Mouse (Mus musculus): ENCODE results near the gene Pola2.

Pola2 gene

GRCm38 (mm10) chr19:5965280-5965679, 1.3 kb upstream of the Pola2 start:
- peak; percentile 75 for DNase-seq (ENCODE audit: extremely low spot score, low spot score)

- no peak for DNase-seq (ENCODE audit: extremely low spot score, low spot score)
Observed at GRCm38 (mm10) chr19:5964804-5965203, 802 bp upstream of the Pola2 start.

DNA sequence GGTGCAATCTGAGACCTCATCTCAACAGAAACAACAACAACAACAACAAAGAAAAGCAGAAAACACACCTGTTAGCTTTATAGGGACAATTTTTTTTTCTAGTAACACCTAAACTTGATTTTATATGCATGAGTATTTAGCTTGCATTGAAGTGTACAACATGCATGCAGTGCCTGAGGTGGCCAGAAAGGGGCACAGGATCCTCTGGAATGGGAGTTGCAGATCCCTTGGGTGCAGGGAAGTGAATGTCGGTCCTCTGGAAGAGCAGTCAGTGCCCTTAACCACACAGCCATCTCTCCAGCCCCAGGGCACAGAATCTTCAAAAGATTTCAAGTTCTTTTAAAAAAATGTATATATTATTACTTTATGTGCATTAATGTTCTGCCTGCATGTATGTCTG, 1.4 kb downstream of the Pola2 start:
- no peak for DNase-seq (ENCODE audit: extremely low spot score, low spot score)

- no peak for DNase-seq (ENCODE audit: extremely low spot score, low spot score)
Observed at GRCm38 (mm10) chr19:5957371-5957770, 6.6 kb downstream of the Pola2 start.

DNA sequence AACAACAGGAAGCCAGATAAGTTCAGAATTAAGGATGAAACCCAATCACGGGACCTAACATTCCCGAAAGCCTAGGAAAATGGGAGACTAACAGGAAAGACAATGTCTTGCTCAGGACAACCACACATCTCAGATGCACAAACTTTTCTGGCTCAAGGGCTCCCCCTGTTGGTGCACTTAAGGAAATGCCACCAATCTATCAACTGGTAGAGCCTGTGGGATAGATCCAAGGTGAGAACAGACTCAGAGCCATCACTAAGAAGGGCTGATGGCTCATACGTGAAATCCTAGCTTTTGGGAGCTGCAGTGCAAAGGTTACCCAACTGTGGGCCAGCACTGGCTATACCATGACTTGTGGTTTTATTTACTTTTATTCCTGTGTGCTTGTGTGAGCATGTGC, 7.3 kb downstream of the Pola2 start:
- DNase-seq (ENCODE audit: extremely low spot score, low spot score) = peak; percentile 83

GRCm38 (mm10) chr19:5955704-5956670, 8.0 kb downstream of the Pola2 start:
- no peak for DNase-seq (ENCODE audit: extremely low spot score, low spot score)

GRCm38 (mm10) chr19:5954936-5955335, 9.1 kb downstream of the Pola2 start:
- no peak for DNase-seq (ENCODE audit: extremely low spot score, low spot score)

DNA sequence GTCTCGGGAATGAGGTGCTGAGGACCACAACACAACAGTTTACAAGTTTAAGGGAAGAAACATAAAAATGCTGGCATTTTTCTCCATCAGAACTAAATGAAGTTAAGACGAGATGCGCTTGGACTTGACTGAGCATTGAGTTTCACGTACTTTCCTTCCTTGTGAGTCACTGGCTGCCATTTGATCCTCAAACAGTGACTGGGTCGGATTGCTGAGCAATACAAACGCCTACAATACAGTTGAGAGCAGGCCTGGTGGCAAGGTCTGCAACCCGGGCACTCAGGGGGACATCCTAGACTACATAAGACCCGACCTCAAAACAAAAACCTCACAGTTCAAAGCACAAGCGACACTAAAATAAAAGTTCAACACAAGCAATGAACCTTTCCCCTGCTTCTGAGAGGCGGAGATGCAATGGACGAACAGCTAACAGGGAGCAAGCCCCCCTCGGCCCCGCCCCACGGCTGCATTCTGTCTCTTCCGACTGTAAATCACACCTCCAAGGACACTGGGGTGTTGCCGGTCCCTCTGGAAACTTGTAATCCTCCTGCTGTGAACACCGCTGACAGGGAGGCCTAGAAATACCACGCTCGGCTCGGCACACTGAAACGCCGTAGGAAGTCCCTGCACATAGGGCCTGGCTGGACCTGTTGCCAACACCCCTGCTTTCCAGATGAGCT, 9.8 kb downstream of the Pola2 start:
- DNase-seq (ENCODE audit: extremely low spot score, low spot score) = no peak

GRCm38 (mm10) chr19:5953201-5953770, 10.7 kb downstream of the Pola2 start:
- no peak for DNase-seq (ENCODE audit: extremely low spot score, low spot score)

- DNase-seq (ENCODE audit: extremely low spot score, low spot score) = no peak
Observed at GRCm38 (mm10) chr19:5952071-5952691, 11.8 kb downstream of the Pola2 start.

DNA sequence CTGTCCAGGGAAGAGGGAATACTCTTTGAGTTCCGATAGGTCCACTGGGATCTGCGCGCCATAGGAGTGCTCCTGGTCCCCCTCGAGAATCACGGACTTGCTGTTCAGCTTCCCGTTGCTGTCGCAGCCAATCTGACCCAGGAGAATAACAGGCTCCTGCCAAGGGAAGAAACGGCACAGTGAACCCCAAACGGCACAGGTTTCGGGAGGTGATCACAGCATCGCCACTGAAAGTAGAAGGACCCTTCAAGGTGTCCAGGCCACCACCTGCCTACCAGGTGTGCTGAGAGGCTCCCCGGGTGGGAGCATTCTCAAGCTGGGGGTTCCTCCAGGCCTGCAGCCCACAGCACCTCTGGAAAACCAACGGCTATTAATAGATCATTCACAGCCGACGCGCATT, 12.4 kb downstream of the Pola2 start:
- no peak for DNase-seq (ENCODE audit: extremely low spot score, low spot score)

- DNase-seq (ENCODE audit: extremely low spot score, low spot score) = no peak
Observed at GRCm38 (mm10) chr19:5950218-5950617, 13.8 kb downstream of the Pola2 start.

GRCm38 (mm10) chr19:5945891-5946290, 18.1 kb downstream of the Pola2 start:
- DNase-seq (ENCODE audit: extremely low spot score, low spot score) = no peak

DNA sequence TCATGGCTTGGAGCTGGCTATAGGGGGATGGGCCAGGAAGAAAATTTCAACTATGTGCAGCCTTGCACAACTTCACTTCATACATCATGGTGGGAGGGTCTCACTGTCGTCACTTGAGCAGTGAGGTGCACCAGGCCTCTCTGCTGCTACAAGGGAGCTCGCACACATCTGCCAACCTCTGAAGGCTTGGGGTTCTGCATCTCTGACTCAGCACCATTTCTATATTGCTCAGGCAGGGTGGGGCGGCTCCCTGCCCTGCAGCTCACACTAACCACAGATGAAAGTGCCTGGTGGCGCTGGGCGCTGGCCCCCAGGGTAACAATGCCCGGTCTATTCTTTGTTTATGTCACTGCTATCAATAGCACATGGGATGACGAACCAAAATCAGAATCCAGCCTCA, 19.0 kb downstream of the Pola2 start:
- DNase-seq (ENCODE audit: extremely low spot score, low spot score) = no peak

DNA sequence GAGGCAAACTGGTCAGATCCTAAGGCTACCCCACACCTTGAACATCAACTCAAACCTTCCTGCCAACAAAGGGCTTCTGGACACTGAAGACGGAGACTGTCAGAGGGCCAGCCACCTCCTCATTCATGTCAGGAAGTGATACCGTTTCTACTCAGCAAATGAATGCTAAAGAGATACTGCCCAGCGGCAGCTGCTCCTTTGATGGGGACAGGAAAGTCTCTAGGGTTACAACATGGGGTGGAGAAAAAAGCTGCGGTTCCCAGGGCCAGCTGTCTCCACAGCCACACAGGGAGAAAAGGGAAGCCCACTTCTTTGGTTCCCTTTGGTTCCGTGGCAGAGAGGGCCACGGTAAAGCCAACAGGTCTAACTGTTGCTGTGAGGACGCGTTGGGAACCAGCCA, 19.9 kb downstream of the Pola2 start:
- no peak for DNase-seq (ENCODE audit: extremely low spot score, low spot score)

GRCm38 (mm10) chr19:5943404-5943803, 20.6 kb downstream of the Pola2 start:
- DNase-seq (ENCODE audit: extremely low spot score, low spot score) = no peak

DNA sequence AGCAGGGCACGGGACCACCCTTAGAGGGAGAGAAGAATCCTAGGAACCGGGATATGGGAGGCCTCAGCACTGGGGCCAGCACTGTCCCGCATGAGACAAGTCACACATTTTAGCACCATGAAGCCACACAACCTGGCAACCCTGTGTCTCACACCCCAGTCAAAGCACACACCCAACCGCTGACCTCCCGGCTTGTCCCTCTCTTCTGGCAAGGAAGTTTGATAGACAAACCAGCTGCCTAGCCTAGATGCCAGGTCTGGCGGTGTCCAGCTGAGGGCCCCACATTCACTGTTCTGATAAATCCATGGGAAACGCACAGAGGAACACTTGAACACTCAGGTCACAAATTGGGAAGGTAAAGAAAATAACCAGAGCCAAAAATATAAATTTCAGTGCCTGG, 21.4 kb downstream of the Pola2 start:
- no peak for DNase-seq (ENCODE audit: extremely low spot score, low spot score)

DNA sequence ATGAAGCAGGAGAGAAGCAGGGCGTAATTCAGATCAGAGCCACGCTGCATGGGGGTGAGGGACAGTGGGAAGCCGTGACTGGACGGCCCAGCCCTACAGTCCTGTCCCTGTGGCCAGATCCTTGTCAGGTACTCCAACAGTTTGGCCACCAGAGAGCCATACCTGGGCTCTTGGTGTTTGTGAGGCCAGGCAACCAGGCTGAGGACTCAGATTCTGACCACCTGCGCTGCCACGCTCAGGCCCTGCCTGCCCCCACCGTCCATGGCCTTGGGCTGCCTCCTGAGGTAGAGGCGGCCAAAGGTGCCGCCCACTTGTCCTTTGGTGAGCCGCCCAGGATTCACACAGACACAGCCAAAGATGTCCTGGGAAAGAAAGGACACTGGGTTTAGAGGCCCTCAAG, 23.3 kb downstream of the Pola2 start:
- DNase-seq (ENCODE audit: extremely low spot score, low spot score) = no peak

DNA sequence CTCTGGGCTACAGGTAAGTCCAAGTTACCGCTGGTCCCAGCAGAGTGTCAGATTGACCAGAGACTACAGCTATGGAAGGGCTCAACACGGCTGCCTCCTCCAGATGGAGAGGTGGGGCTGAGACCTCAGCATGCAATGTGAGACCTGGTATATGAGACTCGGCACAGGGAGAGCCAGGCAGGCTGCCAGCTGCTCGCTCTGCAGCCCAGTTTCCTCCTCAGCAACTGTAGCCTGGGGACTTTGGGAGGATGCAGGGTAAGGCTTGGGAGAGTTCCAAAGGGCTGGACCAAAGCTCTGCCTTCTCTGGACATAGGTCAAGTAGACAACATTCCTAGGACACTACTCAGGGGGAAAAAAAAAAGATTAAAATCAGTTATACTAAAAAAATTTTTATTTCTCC, 23.8 kb downstream of the Pola2 start:
- DNase-seq (ENCODE audit: extremely low spot score, low spot score) = no peak

GRCm38 (mm10) chr19:5939715-5940114, 24.3 kb downstream of the Pola2 start:
- DNase-seq (ENCODE audit: extremely low spot score, low spot score) = no peak

DNA sequence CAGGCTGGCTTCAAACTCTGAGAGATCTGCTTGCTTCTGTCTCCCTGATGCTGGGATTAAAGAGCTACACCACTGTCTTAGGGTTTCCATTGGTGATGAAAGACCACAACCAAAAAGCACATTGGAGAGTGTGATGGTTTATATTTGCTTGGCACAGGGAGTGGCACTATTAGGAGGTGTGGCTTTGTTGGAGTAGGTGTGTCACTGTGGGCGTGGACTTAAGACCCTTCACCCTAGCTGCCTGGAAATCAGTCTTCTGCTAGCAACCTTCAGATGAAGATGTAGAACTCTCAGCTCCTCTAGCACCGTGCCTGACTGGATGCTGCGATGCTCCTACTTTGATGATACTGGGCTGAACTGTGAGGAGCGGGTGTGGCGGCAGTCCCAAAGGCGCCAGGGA, 25.5 kb downstream of the Pola2 start:
- no peak for DNase-seq (ENCODE audit: extremely low spot score, low spot score)
